ENCODE assay signal across 9 mouse cellular contexts in the genomic region with DNA sequence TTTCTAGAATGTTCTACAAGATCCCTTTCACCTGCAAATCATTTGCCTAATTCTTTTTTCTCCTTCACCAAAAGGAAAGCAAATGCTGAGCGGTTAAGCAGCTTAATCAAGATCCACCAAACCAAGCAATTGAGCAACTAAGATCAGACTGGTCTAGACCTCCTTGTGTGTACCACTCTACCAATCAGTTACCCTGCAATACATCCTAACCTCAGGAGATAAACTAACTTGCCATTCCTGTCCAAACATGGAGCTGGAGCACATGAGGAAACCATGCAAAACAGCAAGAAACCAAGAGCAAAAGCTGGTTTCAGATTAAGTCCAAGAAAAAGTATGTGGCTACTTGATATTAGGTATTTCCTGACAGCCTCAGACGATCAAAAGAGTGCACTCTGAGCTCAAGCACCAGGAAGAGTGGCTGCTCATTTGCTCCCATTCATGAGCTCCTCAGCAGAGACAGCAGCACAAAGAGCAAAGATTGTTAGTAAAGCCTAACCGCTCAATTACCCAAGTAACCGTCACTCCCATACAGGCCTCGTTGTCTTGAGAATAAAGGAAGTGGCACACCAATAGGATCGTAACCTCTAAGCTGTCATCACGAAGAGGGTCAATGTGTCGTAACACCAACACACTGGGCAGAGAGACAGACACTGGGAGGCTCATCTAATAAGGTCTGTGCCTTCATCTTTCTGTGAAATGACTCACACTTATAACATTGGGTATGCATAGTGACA.
A peak's percentile ranks its signal among the peaks of the same experiment; 100 is the strongest.
DNase-seq lines count a peak whose midpoint lies in the region; ATAC-seq and TF ChIP-seq lines count a peak whose summit lies in the region.
"Had no signal": no experiment of that assay in that cellular context is flagged by ENCODE, and none has a peak within 500 bp of the region (broad histone marks: within the 10 kb centered on the region; RNA-seq: fewer than 3 reads in every experiment).

No protein-coding gene starts in this region.

- peak; percentile 89 for ATAC-seq in hindbrain, embryonic 11.5 days (ENCODE audit: low FRiP score)
- peak; percentile 85 for ATAC-seq in midbrain, embryonic 13.5 days

- H3K4me3 ChIP-seq in hindbrain, embryonic 11.5 days (ENCODE audit: low read depth, low read length): no peak overlapping the region
- H3K4me3 ChIP-seq in midbrain, embryonic 13.5 days (replicated peaks): no peak overlapping the region
- H3K4me3 ChIP-seq: limb, embryonic 15.5 days; neural tube, embryonic 13.5 days had no signal

- TF ChIP-seq POLR2A in brain, embryonic 14.5 days (IDR thresholded peaks at IDR 0.05; ENCODE audit: borderline replicate concordance, extremely low read depth, insufficient read depth, insufficient read length, poor library complexity, severe bottlenecking): no peak

- intact Hi-C loops in heart, postnatal 14 days (cut with DNase I): no loop called here
- intact Hi-C loops in left cerebral cortex, postnatal 14 days (cut with DNase I): no loop called here

- H3K4me2 ChIP-seq in hindbrain, embryonic 11.5 days (replicated peaks; ENCODE audit: low read depth, low read length): no peak overlapping the region
- no peak overlapping the region for H3K4me2 ChIP-seq in midbrain, embryonic 13.5 days (replicated peaks)
- H3K4me2 ChIP-seq: limb, embryonic 15.5 days; neural tube, embryonic 13.5 days had no signal

- WGBS in hindbrain, embryonic 11.5 days: 29% methylated on average over 8 of the region's 8 CpGs
- WGBS in midbrain, embryonic 13.5 days: 12% methylated on average over 8 of the region's 8 CpGs

- H3K9ac ChIP-seq in hindbrain, embryonic 11.5 days (ENCODE audit: low read depth, low read length): no peak overlapping the region
- H3K9ac ChIP-seq in midbrain, embryonic 13.5 days (replicated peaks): no peak overlapping the region
- H3K9ac ChIP-seq: limb, embryonic 15.5 days; neural tube, embryonic 13.5 days had no signal

- H3K9me3 ChIP-seq in hindbrain, embryonic 11.5 days (ENCODE audit: control insufficient read depth, low read length): no peaks in the 10 kb centered on the region
- H3K9me3 ChIP-seq in midbrain, embryonic 13.5 days: no peaks in the 10 kb centered on the region
- H3K9me3 ChIP-seq: limb, embryonic 15.5 days; neural tube, embryonic 13.5 days had no signal

- peak; percentile 86 for DNase-seq in brain, embryonic 14.5 days (ENCODE audit: low read depth)
- peak; percentile 19 for DNase-seq in embryo, embryonic 9.5 days (ENCODE audit: extremely low spot score)
- peak; percentile 35 for DNase-seq in hindbrain, embryonic 11.5 days (ENCODE audit: low spot score)
- DNase-seq in adrenal gland, adult (ENCODE audit: inconsistent age in 2 of 2, low spot score in 1 of 2): no peak
- DNase-seq in heart, postnatal 14 days: no peak
- no peak for DNase-seq in left cerebral cortex, postnatal 14 days (ENCODE audit: low spot score in 2 of 2)

- H3K27ac ChIP-seq in hindbrain, embryonic 11.5 days (ENCODE audit: low read depth, low read length): no peak overlapping the region
- no peak overlapping the region for H3K27ac ChIP-seq in midbrain, embryonic 13.5 days
- H3K27ac ChIP-seq: limb, embryonic 15.5 days; neural tube, embryonic 13.5 days had no signal

- no peaks in the 10 kb centered on the region for H3K27me3 ChIP-seq in hindbrain, embryonic 11.5 days (ENCODE audit: control insufficient read depth, insufficient read depth, low read length)
- H3K27me3 ChIP-seq in midbrain, embryonic 13.5 days: peaks cover 5% of the 10 kb centered on the region; the same call in 1 of the 2 replicates
- H3K27me3 ChIP-seq: limb, embryonic 15.5 days; neural tube, embryonic 13.5 days had no signal

- TF ChIP-seq CTCF in brain, embryonic 14.5 days (IDR thresholded peaks at IDR 0.05; ENCODE audit: borderline replicate concordance, extremely low read depth, insufficient read depth, insufficient read length): no peak

- no peaks in the 10 kb centered on the region for H3K36me3 ChIP-seq in hindbrain, embryonic 11.5 days (ENCODE audit: control insufficient read depth, insufficient read depth, low read length)
- no peaks in the 10 kb centered on the region for H3K36me3 ChIP-seq in midbrain, embryonic 13.5 days
- H3K36me3 ChIP-seq: limb, embryonic 15.5 days; neural tube, embryonic 13.5 days had no signal

- H3K4me1 ChIP-seq in hindbrain, embryonic 11.5 days (replicated peaks; ENCODE audit: control insufficient read depth, insufficient read depth, low read length): no peaks in the 10 kb centered on the region
- H3K4me1 ChIP-seq in midbrain, embryonic 13.5 days (replicated peaks): peaks cover 12% of the 10 kb centered on the region

Comparison
In these comparisons a context has a peak if more than half of its experiments do, and no peak if none do; other contexts are left out.
1. DNase-seq: peak in brain, embryonic 14.5 days (single experiment), embryo, embryonic 9.5 days (single experiment) and hindbrain, embryonic 11.5 days (single experiment); none in adrenal gland, adult (0 of 2), heart, postnatal 14 days (0 of 2) and left cerebral cortex, postnatal 14 days (0 of 2).